Mouse (Mus musculus) hindbrain, embryonic 10.5 days (tissue): ENCODE measurements around the gene C530008M17Rik. TPM values are rescaled to one million over a fixed set of nuclear protein-coding genes. Genes with fewer than 3 reads are reported as not detected.

Experiments used
- DNase-seq: peaks from one replicate; pipeline ENCODE4 v3.0.0-alpha.2; 2017; ENCODE audit warnings: low spot score
- H3K27ac ChIP-seq: fragments of 300-500 bp; sonication (generic); 2 replicates; pipeline ENCODE4 v1.5.1; 2016; ENCODE audit warnings: mild to moderate bottlenecking, moderate library complexity
- H3K27me3 ChIP-seq: fragments of 300-500 bp; sonication (generic); 2 replicates; pipeline ENCODE4 v1.6.1; 2016; ENCODE audit warnings: mild to moderate bottlenecking; ENCODE audit not compliant: poor library complexity, insufficient read depth, severe bottlenecking
- H3K36me3 ChIP-seq: fragments of 300-500 bp; sonication (generic); 2 replicates; pipeline ENCODE4 v1.6.1; 2016; ENCODE audit warnings: mild to moderate bottlenecking, moderate library complexity
- H3K4me1 ChIP-seq: fragments of 300-500 bp; sonication (generic); replicated peaks from 2 replicates; pipeline ENCODE4 v1.6.1; 2016; ENCODE audit warnings: mild to moderate bottlenecking
- H3K4me3 ChIP-seq: fragments of 300-500 bp; sonication (generic); 2 replicates; pipeline ENCODE4 v1.5.1; 2016; ENCODE audit warnings: mild to moderate bottlenecking, moderate library complexity
- H3K9me3 ChIP-seq: fragments of 300-500 bp; sonication (generic); 2 replicates; pipeline ENCODE4 v1.6.1; 2016; ENCODE audit warnings: mild to moderate bottlenecking, moderate library complexity
- WGBS: fragments of 180-500 bp; shearing (Covaris S2); methylation state at CpG from one replicate; pipeline ENCODE4 v1.1.7; 2016; 5-methylcytosine and 5-hydroxymethylcytosine counted together
- polyA plus RNA-seq: library from polyadenylated mRNA; unstranded; fragments of >200 nt; fragmentation: Nextera tagmentation; extraction: Ambion mirVana; gene quantifications from 2 replicates; pipeline ENCODE4 v1.2.1, GENCODE M21; 2016

Gene C530008M17Rik
- polyA plus RNA-seq, 1 experiment from 2014 or later = 55.9 TPM

DNA sequence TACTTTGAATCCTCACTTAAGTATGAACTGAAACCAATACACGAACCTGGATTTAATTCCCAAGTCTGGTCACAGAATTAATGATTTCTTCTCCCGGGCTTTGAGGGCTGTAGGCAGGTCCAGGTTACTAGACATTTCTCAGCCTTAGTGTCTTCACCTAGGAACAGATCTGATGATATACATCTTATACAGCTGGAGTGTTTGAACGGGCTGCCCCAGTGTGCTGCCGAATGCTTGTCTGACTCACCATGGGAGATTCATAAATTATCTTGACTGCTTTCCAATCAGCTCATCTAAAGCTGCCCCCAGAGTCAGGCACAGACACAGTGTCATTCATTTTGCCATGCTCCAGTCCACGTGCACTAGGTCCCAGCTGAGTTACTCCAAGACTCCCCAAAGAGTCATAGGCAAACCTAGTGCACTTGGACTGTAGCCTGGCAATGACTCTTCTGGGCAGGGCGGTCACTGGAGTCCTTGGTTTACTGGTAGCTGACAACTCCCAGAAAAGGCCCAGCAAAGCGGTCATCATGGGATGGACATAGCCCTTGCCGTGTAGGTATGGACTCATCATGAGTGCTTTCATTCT lies 70.3 kb downstream of the C530008M17Rik start:
- Histone ChIP-seq H3K4me1 (no peaks in the 10 kb centered on the region), H3K9me3 (peaks cover 26% of the 10 kb centered on the region), H3K36me3 (peaks cover 76% of the 10 kb centered on the region), H3K27ac (no peak overlapping the region), H3K4me3 (no peak overlapping the region), H3K27me3 (no peaks in the 10 kb centered on the region)
- no peak for DNase-seq
- 92% methylated on average over 8 of the region's 8 CpGs for WGBS

DNA sequence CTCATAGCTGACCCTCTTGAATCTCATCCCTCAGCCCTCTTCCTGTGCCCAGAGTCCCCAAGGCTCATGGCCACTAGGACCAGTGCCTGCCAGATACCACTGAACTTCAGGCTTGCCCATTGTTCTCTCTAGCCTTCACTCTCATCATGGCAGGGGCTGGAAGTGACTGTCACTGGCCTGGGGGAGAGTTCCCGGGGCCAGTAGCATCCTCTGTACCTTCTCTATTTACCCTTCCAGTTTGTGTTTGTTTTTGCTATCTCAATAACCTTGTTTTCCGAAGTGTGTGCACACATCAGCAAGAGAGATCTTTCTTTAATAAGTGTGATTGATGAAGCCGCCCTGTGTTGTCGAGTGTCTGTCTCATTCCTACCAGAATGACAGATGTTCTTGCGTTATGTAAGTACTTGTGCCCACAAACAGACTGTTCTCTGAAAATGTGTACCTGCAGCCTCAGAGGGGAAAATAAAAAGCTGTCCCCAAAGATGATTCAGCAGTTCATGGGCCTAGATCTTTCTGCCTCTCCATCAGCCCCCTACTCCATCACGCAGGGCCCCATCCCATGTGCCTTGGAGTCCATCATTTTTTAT lies 76.8 kb downstream of the C530008M17Rik start:
- Histone ChIP-seq H3K4me3 (no peak overlapping the region), H3K4me1 (peaks cover 3% of the 10 kb centered on the region; the same call in 1 of the 2 replicates), H3K36me3 (peaks cover 25% of the 10 kb centered on the region), H3K27me3 (no peaks in the 10 kb centered on the region), H3K27ac (no peak overlapping the region), H3K9me3 (no peaks in the 10 kb centered on the region)
- 90% methylated on average over 6 of the region's 6 CpGs for WGBS
- DNase-seq = no peak

DNA sequence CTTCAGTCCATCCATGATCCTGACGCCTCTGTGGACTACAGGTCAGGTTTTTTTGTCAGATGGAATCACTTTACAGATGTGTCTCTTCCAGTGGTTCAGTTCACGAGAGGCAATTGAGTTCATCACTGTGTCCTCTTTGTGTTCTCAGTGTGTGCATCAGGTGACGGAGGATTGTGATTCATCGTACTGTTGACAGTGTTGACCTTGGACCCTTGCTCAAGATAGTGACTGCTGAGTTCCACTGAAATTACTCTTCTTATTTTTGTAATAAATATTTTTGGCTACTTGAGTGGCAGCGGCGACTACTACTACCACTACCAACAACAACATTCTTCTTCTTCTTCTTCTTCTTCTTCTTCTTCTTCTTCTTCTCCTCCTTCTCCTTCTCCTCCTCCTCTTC lies 85.2 kb downstream of the C530008M17Rik start:
- Histone ChIP-seq H3K36me3 (peaks cover 66% of the 10 kb centered on the region), H3K27ac (no peak overlapping the region), H3K4me3 (no peak overlapping the region), H3K27me3 (no peaks in the 10 kb centered on the region), H3K4me1 (peaks cover 7% of the 10 kb centered on the region; the same call in 1 of the 2 replicates), H3K9me3 (no peaks in the 10 kb centered on the region)
- no peak for DNase-seq
- 95% methylated on average over 6 of the region's 6 CpGs for WGBS

- no peak for DNase-seq
- no peaks in the 10 kb centered on the region for H3K9me3 ChIP-seq
- peaks cover 3% of the 10 kb centered on the region; the same call in 1 of the 2 replicates for H3K4me1 ChIP-seq
- 95% methylated on average over 6 of the region's 6 CpGs for WGBS
- H3K36me3 ChIP-seq = peaks cover 65% of the 10 kb centered on the region
- H3K4me3 ChIP-seq = no peak overlapping the region
- H3K27ac ChIP-seq = no peak overlapping the region
- H3K27me3 ChIP-seq = no peaks in the 10 kb centered on the region
Measured at GRCm38 (mm10) chr5:76742076-76742475, 85.8 kb downstream of the C530008M17Rik start.

DNA sequence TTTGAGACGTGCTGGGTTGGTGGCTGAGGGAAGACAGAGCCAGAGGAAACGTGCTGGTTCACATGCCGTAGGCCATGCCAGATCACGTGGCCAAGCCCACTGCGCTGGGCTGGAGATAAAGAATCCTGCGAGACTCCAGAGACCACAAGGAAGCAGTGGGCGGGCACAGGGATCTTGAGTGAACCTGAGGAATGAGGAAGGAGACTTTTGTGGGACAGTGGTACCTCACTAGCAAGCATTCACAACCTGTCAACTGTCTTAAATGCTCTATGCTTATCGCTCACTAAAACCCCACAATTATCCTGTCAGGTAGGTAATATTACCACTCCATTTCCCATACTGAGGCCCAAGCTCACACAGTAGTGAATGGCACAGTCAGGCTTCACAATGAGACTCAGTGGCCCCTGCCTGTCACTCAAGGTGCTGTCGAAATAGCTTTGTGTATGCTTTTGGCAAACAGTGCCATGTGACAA lies 88.5 kb downstream of the C530008M17Rik start:
- DNase-seq = no peak
- H3K9me3 ChIP-seq = no peaks in the 10 kb centered on the region
- peaks cover 46% of the 10 kb centered on the region for H3K36me3 ChIP-seq
- WGBS = 90% methylated on average over 9 of the region's 9 CpGs
- H3K27ac ChIP-seq = no peak overlapping the region
- no peak overlapping the region for H3K4me3 ChIP-seq
- no peaks in the 10 kb centered on the region for H3K27me3 ChIP-seq
- H3K4me1 ChIP-seq = peaks cover 8% of the 10 kb centered on the region; the same call in 1 of the 2 replicates

GRCm38 (mm10) chr5:76747851-76748250 lies 91.5 kb downstream of the C530008M17Rik start:
- Histone ChIP-seq H3K4me1 (peaks cover 29% of the 10 kb centered on the region), H3K9me3 (no peaks in the 10 kb centered on the region), H3K27ac (no peak overlapping the region), H3K27me3 (no peaks in the 10 kb centered on the region), H3K36me3 (peaks cover 16% of the 10 kb centered on the region), H3K4me3 (no peak overlapping the region)
- 61% methylated on average over 7 of the region's 7 CpGs for WGBS
- no peak for DNase-seq

DNA sequence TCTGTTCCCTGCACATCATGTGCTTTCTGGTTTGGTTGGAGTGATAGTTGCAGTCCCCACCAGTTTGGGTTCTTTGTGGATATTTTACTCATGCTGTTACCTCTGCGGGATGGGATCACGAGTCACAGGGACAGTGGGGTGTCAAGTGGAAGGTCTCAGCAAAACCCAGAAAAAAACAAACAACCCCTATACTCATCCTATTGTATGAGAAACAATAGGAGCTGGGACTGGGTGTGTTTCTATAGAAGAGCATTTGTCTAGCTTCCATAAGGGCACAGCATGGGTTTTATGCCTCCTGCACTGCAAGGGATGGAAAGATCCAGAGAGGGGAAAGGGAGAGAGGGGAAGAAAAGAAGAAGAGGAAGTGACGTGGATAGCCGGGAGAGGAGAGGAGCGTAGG lies 96.0 kb downstream of the C530008M17Rik start:
- no peak for DNase-seq
- Histone ChIP-seq H3K27me3 (no peaks in the 10 kb centered on the region), H3K4me3 (no peak overlapping the region), H3K4me1 (peaks cover 25% of the 10 kb centered on the region), H3K36me3 (no peaks in the 10 kb centered on the region), H3K27ac (peak overlapping the region; percentile 64), H3K9me3 (no peaks in the 10 kb centered on the region)
- 45% methylated on average over 5 of the region's 5 CpGs for WGBS

GRCm38 (mm10) chr5:76760349-76760748 lies 104.0 kb downstream of the C530008M17Rik start:
- WGBS = 75% methylated on average over 3 of the region's 3 CpGs
- Histone ChIP-seq H3K36me3 (peaks cover 44% of the 10 kb centered on the region), H3K9me3 (no peaks in the 10 kb centered on the region), H3K4me1 (peaks cover 40% of the 10 kb centered on the region), H3K4me3 (no peak overlapping the region), H3K27ac (peak overlapping the region; percentile 53; the same call in 1 of the 2 replicates), H3K27me3 (no peaks in the 10 kb centered on the region)
- DNase-seq = no peak

- peaks cover 40% of the 10 kb centered on the region for H3K4me1 ChIP-seq
- 66% methylated on average over 14 of the region's 14 CpGs for whole genome bisulfite sequencing
- no peaks in the 10 kb centered on the region for H3K27me3 ChIP-seq
- DNase-seq = peak; percentile 29
- peaks cover 61% of the 10 kb centered on the region for H3K36me3 ChIP-seq
- peaks cover 7% of the 10 kb centered on the region for H3K9me3 ChIP-seq
- no peak overlapping the region for H3K4me3 ChIP-seq
- peak overlapping the region; percentile 79 for H3K27ac ChIP-seq
Measured at GRCm38 (mm10) chr5:76762030-76762698, 105.9 kb downstream of the C530008M17Rik start.

DNA sequence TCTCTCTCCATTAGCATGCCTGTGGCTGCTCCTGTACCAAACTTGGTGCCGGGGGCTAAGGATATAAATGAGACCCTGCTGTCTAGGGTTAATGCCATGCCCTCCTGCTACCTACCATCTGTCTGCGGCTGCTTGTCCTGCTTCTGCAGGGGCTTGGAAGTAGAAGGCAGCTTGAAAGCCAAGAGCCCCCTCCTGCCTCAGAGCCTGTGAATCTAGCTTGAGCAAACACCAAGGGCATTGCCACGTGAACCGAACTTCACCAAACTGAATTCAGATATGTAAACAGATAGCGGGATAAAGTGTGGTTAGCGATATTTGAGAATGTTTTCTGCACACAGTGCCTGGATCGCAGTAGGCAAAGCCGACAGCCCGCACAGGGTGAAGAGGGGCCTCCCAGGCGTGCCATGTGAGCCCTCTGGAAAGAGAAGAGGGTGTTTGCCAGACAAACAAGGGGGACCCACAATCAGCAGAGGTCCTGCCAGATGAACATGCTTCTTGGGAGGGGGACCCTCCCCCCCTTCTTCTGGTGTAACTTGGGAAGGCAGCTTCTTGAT lies 106.9 kb downstream of the C530008M17Rik start:
- Histone ChIP-seq H3K36me3 (peaks cover 72% of the 10 kb centered on the region), H3K27ac (peak overlapping the region; percentile 79), H3K9me3 (peaks cover 7% of the 10 kb centered on the region), H3K4me3 (no peak overlapping the region), H3K27me3 (no peaks in the 10 kb centered on the region), H3K4me1 (peaks cover 40% of the 10 kb centered on the region)
- 67% methylated on average over 10 of the region's 10 CpGs for WGBS
- peak; percentile 46 for DNase-seq

- H3K36me3 ChIP-seq = peaks cover 75% of the 10 kb centered on the region
- peak overlapping the region; percentile 79 for H3K27ac ChIP-seq
- no peak for DNase-seq
Measured at GRCm38 (mm10) chr5:76763731-76764130, 107.4 kb downstream of the C530008M17Rik start.

GRCm38 (mm10) chr5:76769014-76769413 lies 112.7 kb downstream of the C530008M17Rik start:
- Histone ChIP-seq H3K4me1 (peaks cover 7% of the 10 kb centered on the region), H3K36me3 (peaks cover 65% of the 10 kb centered on the region), H3K4me3 (no peak overlapping the region), H3K27ac (no peak overlapping the region), H3K9me3 (peaks cover 7% of the 10 kb centered on the region), H3K27me3 (no peaks in the 10 kb centered on the region)
- no peak for DNase-seq
- 79% methylated on average over 3 of the region's 3 CpGs for WGBS

More at GRCm38 (mm10) chr5:76763731-76764130, 107.4 kb downstream of the C530008M17Rik start:
- 71% methylated on average over 6 of the region's 6 CpGs for WGBS
- Histone ChIP-seq H3K27me3 (no peaks in the 10 kb centered on the region), H3K4me3 (no peak overlapping the region), H3K9me3 (peaks cover 7% of the 10 kb centered on the region), H3K4me1 (peaks cover 40% of the 10 kb centered on the region)

GRCm38 (mm10) chr5:76769572-76769971 lies 113.3 kb downstream of the C530008M17Rik start:
- Histone ChIP-seq H3K4me1 (0 out of 2 replicates have a peak, but pooled peaks cover 1% of the 10 kb centered on the region), H3K4me3 (no peak overlapping the region), H3K27ac (no peak overlapping the region), H3K27me3 (no peaks in the 10 kb centered on the region), H3K9me3 (peaks cover 7% of the 10 kb centered on the region), H3K36me3 (peaks cover 60% of the 10 kb centered on the region)
- WGBS = 94% methylated on average over 15 of the region's 15 CpGs
- DNase-seq = no peak
